Comparison of ENCODE assay signal across 7 mouse cellular contexts in genomic region chr2:156841028-156841840, GRCm38 (mm10). TPM values are rescaled to one million over a fixed set of nuclear protein-coding genes. Genes with fewer than 3 reads are reported as not detected.
DNase-seq lines count a peak whose midpoint lies in the region; ATAC-seq lines count a peak whose summit lies in the region.

No protein-coding gene starts in this region.

- H3K9ac ChIP-seq in midbrain, embryonic 16.5 days (ENCODE audit: low read depth, low read length), result peak overlapping the region; percentile 65

- H3K27me3 ChIP-seq in midbrain, embryonic 16.5 days (ENCODE audit: control insufficient read depth, insufficient read depth, low read depth, low read length), result peaks cover 10% of the 10 kb centered on the region; the same call in 1 of the 2 replicates

- peak; percentile 34 for ATAC-seq in common myeloid progenitor, adult 5-6 weeks (replicated peaks; ENCODE audit: low read depth, poor library complexity, severe bottlenecking)
- peak; percentile 20 for ATAC-seq in granulocyte monocyte progenitor cell, adult 5-6 weeks (replicated peaks; ENCODE audit: poor library complexity, severe bottlenecking)
- no peak for ATAC-seq in midbrain, embryonic 16.5 days

- peak overlapping the region; percentile 57 for H3K4me3 ChIP-seq in midbrain, embryonic 16.5 days (ENCODE audit: low read depth, low read length)

- no peaks in the 10 kb centered on the region for H3K9me3 ChIP-seq in midbrain, embryonic 16.5 days (replicated peaks; ENCODE audit: control insufficient read depth, low read length, poor library complexity, severe bottlenecking)

- H3K4me2 ChIP-seq in midbrain, embryonic 16.5 days (ENCODE audit: low read length), result peak overlapping the region; percentile 99

- H3K4me1 ChIP-seq in midbrain, embryonic 16.5 days (ENCODE audit: control insufficient read depth, insufficient read depth, low read length), result peaks cover 26% of the 10 kb centered on the region

- under 1% methylated on average over 40 of the region's 42 CpGs for WGBS in midbrain, embryonic 16.5 days

- DNase-seq in NIH3T3 (ENCODE audit: low read depth) (peak; percentile 78), liver (peak; percentile 68)
- peak; percentile 35 for DNase-seq in kidney, adult 11 months
- DNase-seq in spleen, postnatal 4 days (ENCODE audit: low spot score in 2 of 2), result peak; percentile 46 to 79

- no peaks in the 10 kb centered on the region for H3K36me3 ChIP-seq in midbrain, embryonic 16.5 days (ENCODE audit: control insufficient read depth, insufficient read depth, low read length)

- peak overlapping the region; percentile 70 for H3K27ac ChIP-seq in midbrain, embryonic 16.5 days (ENCODE audit: low read length)

RNA-seq across cellular contexts. Expression of gene Tgif2, which starts 1.4 kb away (rescaled TPM):
- 15.6 and 18.6 TPM in 2 replicates for total RNA-seq in common myeloid progenitor, adult 5-6 weeks (2017)
- total RNA-seq in granulocyte monocyte progenitor cell, adult 5-6 weeks (2014; fragmentation: Nextera tagmentation), result 5.3 and 13.0 TPM in 2 replicates
- total RNA-seq in granulocyte monocyte progenitor cell, adult 5-6 weeks (2017), result 11.8 and 13.4 TPM in 2 replicates
- 12.5 and 14.1 TPM in 2 replicates for polyA plus RNA-seq in midbrain, embryonic 16.5 days (2015; fragmentation: Nextera tagmentation; extraction: Ambion mirVana)

RNA-seq across cellular contexts. Expression of gene 4930518I15Rik, which starts 16.5 kb away (rescaled TPM):
- not detected in 2 replicates for total RNA-seq in common myeloid progenitor, adult 5-6 weeks (2017)
- 0.43 and 1.1 TPM in 2 replicates for total RNA-seq in granulocyte monocyte progenitor cell, adult 5-6 weeks (2014; fragmentation: Nextera tagmentation)
- 0.41 and 0.47 TPM in 2 replicates for total RNA-seq in granulocyte monocyte progenitor cell, adult 5-6 weeks (2017)
- polyA plus RNA-seq in midbrain, embryonic 16.5 days (2015; fragmentation: Nextera tagmentation; extraction: Ambion mirVana), result 9.2 and 10.2 TPM in 2 replicates

RNA-seq across cellular contexts. Expression of gene Rab5if, which starts 21.7 kb away (rescaled TPM):
- total RNA-seq in common myeloid progenitor, adult 5-6 weeks (2017), result 128 and 156 TPM in 2 replicates
- 308 and 310 TPM in 2 replicates for total RNA-seq in granulocyte monocyte progenitor cell, adult 5-6 weeks (2014; fragmentation: Nextera tagmentation)
- total RNA-seq in granulocyte monocyte progenitor cell, adult 5-6 weeks (2017), result 250 and 257 TPM in 2 replicates
- 139 and 147 TPM in 2 replicates for polyA plus RNA-seq in midbrain, embryonic 16.5 days (2015; fragmentation: Nextera tagmentation; extraction: Ambion mirVana)

RNA-seq across cellular contexts. Expression of gene Sla2, which starts 45.8 kb away (rescaled TPM):
- 1.0 and 3.4 TPM in 2 replicates for total RNA-seq in common myeloid progenitor, adult 5-6 weeks (2017)
- not detected in 2 replicates for total RNA-seq in granulocyte monocyte progenitor cell, adult 5-6 weeks (2014; fragmentation: Nextera tagmentation)
- total RNA-seq in granulocyte monocyte progenitor cell, adult 5-6 weeks (2017), result 1.1 and 1.2 TPM in 2 replicates
- polyA plus RNA-seq in midbrain, embryonic 16.5 days (2015; fragmentation: Nextera tagmentation; extraction: Ambion mirVana), result 0.20 TPM in 1 of 2 replicates, not detected in the other
